Mouse (Mus musculus): ENCODE measurements around the gene Mbd4. TPM values are rescaled to one million over a fixed set of nuclear protein-coding genes. Genes with fewer than 3 reads are reported as not detected.
A peak's percentile ranks its signal among the peaks of the same experiment; 100 is the strongest.
"Not testable (repeated sequence)": the region's sequence is repeated elsewhere in the genome, so short reads cannot be mapped to it uniquely, and the experiment has no call there.

Gene Mbd4
- total RNA-seq, 2 experiments from 2014 or later, result 5.0 to 6.8 TPM

- DNase-seq, result no peak
Measured at GRCm38 (mm10) chr6:115859258-115859657, 6.1 kb upstream of the Mbd4 start.

DNA sequence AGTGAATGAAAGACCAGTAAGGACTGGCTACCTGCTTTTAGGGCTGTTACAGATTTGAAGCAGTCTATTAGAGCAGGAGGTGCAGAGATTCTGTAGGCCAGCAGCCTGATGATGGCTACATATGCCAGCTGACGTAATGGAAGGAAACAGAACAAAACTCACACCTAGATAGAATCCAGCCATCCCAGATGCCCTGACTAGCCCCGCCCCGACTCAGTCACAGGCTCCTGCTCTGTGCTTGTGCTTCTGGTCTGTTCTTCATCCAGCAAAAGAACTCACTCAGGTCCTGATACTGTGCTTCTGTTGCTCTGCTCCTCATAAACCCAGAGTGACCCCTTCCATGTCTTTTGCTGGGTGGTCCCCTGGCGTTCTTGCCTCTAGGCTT lies 3.2 kb upstream of the Mbd4 start:
- DNase-seq, result no peak

DNA sequence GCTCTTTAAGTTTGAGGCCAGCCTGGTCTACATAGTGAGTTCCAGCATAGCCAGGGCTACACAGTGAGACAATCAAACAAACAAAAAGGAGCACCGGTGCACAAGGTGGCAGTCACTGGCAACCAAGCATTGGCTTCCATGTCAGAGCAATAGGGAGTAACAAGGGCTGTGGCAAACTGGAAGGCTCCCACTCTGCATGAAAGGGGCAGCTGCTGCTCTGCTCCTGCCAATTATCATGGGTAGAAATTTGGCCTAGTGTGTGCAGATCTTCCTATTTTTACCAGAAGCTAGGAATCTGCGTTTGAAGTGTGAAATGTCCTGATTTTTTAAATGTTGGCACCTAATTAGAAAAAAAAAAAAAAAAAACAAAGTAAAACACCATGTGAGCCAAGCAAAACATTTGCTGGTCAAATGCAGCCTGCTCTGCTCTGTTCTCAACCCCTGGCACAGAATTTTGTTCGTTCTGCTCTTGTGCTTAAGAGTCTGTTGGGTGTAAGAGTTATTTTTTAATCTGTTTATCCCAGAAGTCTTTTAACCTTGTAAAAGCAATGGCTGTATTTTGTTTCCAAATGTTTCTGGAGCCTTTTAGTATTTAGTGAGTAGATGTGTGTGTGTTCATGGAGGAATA lies 2.7 kb upstream of the Mbd4 start:
- peak; percentile 30 to 41 for DNase-seq

DNA sequence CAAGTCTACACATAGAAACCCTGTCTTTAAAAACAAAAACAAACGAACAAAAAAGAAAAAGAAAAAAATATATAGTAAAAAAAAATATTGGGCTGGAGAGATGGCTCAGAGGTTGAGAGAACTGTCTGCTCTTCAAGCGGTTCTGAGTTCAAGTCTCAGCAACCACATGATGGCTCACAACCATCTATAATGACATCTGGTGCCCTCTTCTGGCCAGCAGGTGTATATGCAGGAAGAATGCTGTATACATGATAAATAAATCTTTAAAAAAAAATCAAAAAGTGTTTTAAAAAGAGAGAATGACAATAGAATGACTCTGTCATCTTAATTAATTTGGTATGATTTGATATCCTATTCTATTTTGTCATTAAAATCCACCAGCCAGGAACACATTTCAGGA lies 1.3 kb upstream of the Mbd4 start:
- no peak for DNase-seq

DNA sequence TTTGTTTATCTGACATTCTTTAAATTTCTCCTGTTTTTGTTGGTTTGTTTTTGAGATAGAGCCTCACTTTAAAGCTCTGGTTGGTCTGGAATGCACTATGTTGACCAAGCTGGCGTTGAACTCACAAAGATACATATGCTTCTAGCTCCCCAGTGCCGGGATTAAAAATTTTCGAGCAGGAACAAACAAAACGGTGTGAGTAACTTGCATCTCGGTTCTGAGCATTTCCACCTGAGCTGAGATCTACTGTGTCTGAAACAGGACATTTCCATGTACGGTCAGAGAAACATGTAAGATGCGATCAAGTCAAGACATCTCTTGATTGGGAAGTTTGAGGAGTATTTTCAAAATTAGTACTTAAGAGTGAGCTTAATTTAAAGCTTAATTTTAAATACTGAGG lies 814 bp upstream of the Mbd4 start:
- no peak for DNase-seq

- DNase-seq, result no peak
Measured at GRCm38 (mm10) chr6:115852446-115853090, 603 bp downstream of the Mbd4 start.

DNA sequence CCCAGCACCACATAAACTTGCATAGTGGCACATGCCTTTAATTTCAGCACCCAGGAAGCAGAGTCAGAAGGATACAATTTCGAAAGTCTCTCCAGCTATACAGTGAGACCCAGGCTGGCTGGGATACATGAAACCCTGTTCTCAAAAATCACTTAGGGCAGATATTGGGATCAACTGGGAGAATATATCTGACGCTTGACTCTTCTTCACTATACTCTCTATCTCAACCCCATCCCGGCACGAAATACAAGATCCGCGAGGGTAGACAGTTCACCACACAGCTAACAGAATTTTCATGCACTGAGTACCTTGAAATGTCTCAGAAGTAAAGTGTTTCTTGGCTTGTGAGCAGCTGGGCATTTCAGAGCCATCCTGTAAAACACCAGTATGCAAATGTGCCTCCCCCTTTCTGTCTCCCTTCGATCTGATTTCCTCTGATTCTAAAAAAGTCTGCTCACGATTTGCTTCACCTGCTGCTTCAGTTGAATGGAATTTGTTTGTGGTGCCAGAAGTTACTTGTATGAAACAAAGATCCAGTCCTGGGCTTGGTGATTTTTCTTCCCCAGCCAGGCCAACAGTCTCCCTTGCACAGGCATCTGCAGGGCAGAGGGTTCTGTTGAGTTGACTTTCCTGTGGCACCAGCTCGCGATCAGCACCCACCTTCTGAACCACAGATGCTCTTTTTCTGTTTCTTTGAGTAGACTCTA lies 4.4 kb downstream of the Mbd4 start:
- no peak for DNase-seq

DNA sequence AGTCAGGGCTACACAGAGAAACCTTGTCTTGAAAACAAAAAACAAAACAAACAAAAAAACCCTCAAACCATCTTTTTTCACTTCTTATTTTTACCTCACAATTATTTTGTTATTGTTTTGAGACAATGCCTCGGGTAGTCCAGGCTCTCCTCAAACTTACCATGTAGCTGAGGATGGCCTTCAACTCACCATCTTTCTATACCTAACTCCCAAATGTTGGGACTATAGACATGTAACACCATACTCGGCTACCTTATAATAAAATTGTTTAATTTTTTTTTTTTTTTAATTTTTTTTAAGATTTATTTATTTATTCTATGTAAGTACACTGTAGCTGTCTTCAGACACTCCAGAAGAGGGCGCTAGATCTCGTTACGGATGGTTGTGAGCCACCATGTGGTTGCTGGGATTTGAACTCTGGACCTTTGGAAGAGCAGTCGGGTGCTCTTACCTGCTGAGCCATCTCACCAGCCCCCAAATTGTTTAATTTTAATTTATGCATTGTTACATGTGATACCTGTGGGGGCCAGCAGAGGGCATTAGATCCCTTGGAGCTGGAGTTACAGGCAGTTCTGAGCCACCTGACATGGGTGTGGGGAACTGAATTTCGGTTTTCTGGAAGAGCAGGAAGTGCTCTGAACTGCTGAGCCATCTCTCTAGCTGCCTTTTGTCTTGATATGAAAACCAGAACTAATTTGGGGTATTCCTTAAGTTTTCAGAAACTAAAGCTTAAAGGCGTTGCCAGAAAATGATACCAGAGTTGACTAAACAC lies 6.3 kb downstream of the Mbd4 start:
- peak in 1 of 2 experiments; percentile 39 for DNase-seq

GRCm38 (mm10) chr6:115845006-115845405 lies 8.2 kb downstream of the Mbd4 start:
- no peak for DNase-seq

DNA sequence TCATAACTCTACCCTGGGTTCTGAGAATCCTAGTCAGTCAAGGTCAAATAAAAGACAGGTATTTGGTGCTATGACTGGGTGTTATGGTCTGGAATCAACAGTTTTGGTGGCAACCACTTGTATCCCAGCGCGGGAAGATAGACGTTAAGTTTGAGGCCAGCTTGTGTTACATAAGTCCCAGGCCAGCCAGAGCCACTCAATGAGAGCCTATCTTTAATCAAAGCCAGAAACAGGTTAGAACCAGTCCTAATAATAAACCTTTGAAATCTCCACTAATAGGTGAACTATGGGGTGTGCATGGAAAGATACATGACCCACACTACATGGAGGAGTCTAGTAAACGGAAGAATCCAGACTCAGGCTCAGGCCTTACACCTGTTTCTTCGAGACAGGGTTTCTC lies 14.4 kb downstream of the Mbd4 start:
- DNase-seq, result no peak

- peak; percentile 55 to 56 for DNase-seq
Measured at GRCm38 (mm10) chr6:115838161-115838597, 15.0 kb downstream of the Mbd4 start, which contains the start of gene Efcab12. Gene Efcab12, minus strand, starts transcription at chr6:115838412.

GRCm38 (mm10) chr6:115833861-115834260 lies 19.3 kb downstream of the Mbd4 start:
- DNase-seq, result no peak

GRCm38 (mm10) chr6:115832152-115832850 lies 20.9 kb downstream of the Mbd4 start:
- DNase-seq, result no peak

- DNase-seq, result no peak
Measured at GRCm38 (mm10) chr6:115830779-115831601, 22.2 kb downstream of the Mbd4 start.

GRCm38 (mm10) chr6:115823850-115824464 lies 29.2 kb downstream of the Mbd4 start:
- DNase-seq, result not testable (repeated sequence)

GRCm38 (mm10) chr6:115821216-115821993 lies 31.8 kb downstream of the Mbd4 start:
- no peak for DNase-seq

DNA sequence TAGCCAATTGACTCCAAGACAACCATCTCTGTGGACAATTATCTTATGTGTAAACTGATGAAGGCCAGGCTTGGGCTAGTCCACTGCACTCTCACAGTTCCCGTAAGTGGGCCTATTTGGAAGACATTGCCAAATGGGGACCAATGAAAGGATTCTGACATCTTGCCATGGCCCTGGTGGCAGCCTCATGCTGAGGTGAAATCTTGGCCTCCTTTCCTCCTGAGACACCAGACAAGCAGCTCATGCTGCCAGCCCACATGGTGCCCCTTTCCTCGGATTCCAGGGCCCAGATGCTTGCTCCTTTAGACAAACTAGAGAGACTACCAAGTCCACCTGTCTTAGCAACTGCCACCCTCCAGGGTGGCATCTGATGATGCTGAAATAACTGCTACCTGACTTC lies 35.0 kb downstream of the Mbd4 start:
- DNase-seq, result no peak

GRCm38 (mm10) chr6:115815041-115815440 lies 38.1 kb downstream of the Mbd4 start:
- no peak for DNase-seq

DNA sequence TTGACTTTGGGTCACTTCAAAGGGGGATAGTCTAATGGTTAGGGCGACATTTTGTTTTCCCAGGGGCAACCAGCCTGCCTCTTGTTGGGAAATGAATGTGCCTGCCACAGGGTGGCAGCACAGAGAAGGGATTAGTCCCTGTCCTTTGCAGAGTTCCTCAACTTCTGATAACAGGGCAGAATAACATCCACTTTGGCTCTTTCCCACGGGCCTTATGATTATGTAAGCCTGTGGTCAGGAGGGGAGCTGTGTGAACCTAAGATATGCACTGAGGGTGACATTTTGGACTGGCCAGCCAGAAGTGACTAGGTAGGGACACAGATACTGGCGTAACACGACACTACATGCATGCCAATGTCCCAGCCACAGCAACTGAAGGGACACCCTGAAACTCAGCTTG lies 39.1 kb downstream of the Mbd4 start:
- peak; percentile 35 to 46 for DNase-seq

DNA sequence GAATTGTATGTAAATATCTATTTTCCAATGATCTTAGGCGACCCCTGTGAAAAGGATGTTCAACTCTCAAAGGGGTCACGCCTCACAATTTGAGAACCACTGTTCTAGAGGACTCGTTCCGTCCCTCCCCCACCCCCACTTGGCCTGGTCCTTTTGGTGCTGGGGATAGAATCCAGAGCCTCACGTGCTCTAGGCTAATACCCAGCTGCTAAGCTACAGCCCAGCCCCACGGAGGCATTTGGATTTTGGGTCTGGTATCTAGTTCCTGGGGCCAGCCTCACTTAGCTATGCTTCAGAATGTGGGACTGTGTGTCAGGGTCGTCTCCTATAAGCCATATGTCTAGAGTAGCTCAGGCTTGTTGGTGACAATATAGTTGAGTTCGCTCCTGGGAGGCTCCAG lies 41.6 kb downstream of the Mbd4 start:
- DNase-seq, result no peak

Measured in layer of hippocampus, postnatal 36 days (tissue).